Comparison of ENCODE assay signal across 8 mouse cellular contexts in the genomic region with DNA sequence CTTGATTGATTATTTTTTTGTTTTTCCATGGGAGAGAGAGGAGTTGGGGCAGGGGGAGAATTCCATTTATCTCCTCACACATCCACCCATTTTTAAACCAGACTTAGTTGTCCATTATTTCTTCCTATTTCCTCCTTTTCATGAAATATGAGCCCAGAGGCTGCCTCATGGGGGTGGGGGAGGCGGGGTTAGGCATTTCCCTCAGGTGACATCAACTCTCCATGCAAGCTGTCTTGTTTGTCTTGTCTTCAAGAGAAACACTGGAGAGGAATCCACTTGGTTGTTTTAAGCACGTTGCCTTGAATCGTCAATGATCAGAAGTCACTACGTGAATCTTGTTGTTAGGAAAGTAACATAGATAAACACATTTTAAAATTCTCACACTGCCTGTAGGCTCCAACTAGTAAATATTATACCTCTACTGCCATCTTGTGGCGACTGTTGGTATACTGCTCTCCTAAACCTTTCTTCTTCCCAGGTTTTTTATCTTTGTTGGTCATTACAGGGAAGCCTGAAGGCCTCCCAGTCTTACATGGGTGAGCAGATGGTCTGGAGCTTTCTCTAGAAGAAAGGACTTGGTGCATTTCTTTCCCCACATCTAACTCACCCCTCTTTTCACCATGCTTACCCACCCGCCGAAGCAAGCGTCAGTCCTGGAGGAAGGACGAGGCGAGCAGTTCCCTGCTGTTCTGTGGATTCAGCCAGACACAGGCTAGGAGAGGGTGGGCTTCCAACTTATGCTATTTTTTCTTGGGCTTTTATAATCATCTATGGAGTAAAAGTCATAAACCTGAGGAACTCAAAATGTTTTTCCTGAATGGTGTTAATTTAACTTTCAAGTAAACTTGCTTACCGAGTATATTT. TPM values are rescaled to one million over a fixed set of nuclear protein-coding genes. Genes with fewer than 3 reads are reported as not detected.
DNase-seq lines count a peak whose midpoint lies in the region; ATAC-seq lines count a peak whose summit lies in the region.

No protein-coding gene starts in this region.

- no peaks in the 10 kb centered on the region for H3K27me3 ChIP-seq in intestine, embryonic 15.5 days (replicated peaks)
- H3K27me3 ChIP-seq in midbrain, embryonic 12.5 days, result peaks cover 8% of the 10 kb centered on the region

- 48% methylated on average over 11 of the region's 11 CpGs for WGBS in intestine, embryonic 15.5 days
- 39% methylated on average over 11 of the region's 11 CpGs for WGBS in midbrain, embryonic 12.5 days

- no peak overlapping the region for H3K27ac ChIP-seq in intestine, embryonic 15.5 days
- no peak overlapping the region for H3K27ac ChIP-seq in midbrain, embryonic 12.5 days (replicated peaks)

- no peaks in the 10 kb centered on the region for H3K36me3 ChIP-seq in intestine, embryonic 15.5 days
- H3K36me3 ChIP-seq in midbrain, embryonic 12.5 days, result no peaks in the 10 kb centered on the region

- H3K9me3 ChIP-seq in intestine, embryonic 15.5 days, result no peaks in the 10 kb centered on the region
- H3K9me3 ChIP-seq in midbrain, embryonic 12.5 days, result no peaks in the 10 kb centered on the region

- DNase-seq in thymus, postnatal 14 days, result peak; percentile 27
- no peak for DNase-seq in thymus, postnatal 36 days
- DNase-seq in cerebellum, postnatal 25 days, result peak; percentile 27 to 74
- peak; percentile 38 for DNase-seq in gastrocnemius, postnatal 14 days
- peak; percentile 9 to 51 for DNase-seq in left cerebral cortex, postnatal 36 days (ENCODE audit: low spot score in 2 of 2)
- DNase-seq in testis, postnatal 10 days (ENCODE audit: low spot score), result peak; percentile 71

- no peak overlapping the region for H3K9ac ChIP-seq in intestine, embryonic 15.5 days
- H3K9ac ChIP-seq in midbrain, embryonic 12.5 days (replicated peaks), result no peak overlapping the region

- peak overlapping the region; percentile 22; the same call in 1 of the 2 replicates for H3K4me2 ChIP-seq in intestine, embryonic 15.5 days (replicated peaks)
- no peak overlapping the region for H3K4me2 ChIP-seq in midbrain, embryonic 12.5 days (replicated peaks)

- intact Hi-C loops in gastrocnemius, postnatal 14 days (cut with DNase I; ENCODE audit: low total_unique reads), result no loop called here
- intact Hi-C loops in left cerebral cortex, postnatal 36 days (cut with DNase I), result loop anchor here (10.0 kb wide), 2 partner anchors 1091 to 1511 kb away; no protein-coding TSS in a partner anchor

- peak; percentile 75 for ATAC-seq in intestine, embryonic 15.5 days
- ATAC-seq in midbrain, embryonic 12.5 days (ENCODE audit: low FRiP score, low read depth), result peak; percentile 52; the same call in 1 of the 2 replicates

- no peak overlapping the region for H3K4me3 ChIP-seq in intestine, embryonic 15.5 days (replicated peaks)
- no peak overlapping the region for H3K4me3 ChIP-seq in midbrain, embryonic 12.5 days

- peaks cover 2% of the 10 kb centered on the region; the same call in 1 of the 2 replicates for H3K4me1 ChIP-seq in intestine, embryonic 15.5 days (replicated peaks)
- H3K4me1 ChIP-seq in midbrain, embryonic 12.5 days, result peaks cover 2% of the 10 kb centered on the region; the same call in 1 of the 2 replicates

RNA-seq across cellular contexts. Expression of gene Prkg1, which starts 8.7 kb away (rescaled TPM):
- total RNA-seq in gastrocnemius, postnatal 14 days (2021), result 10 to 100 TPM; 24.4 to 24.8 TPM
- polyA plus RNA-seq in intestine, embryonic 15.5 days (2015; fragmentation: Nextera tagmentation; extraction: Ambion mirVana), result 8.3 and 9.1 TPM in 2 replicates
- 10 to 100 TPM; 13.8 to 20.2 TPM for total RNA-seq in left cerebral cortex, postnatal 36 days (2021)
- 6.4 and 8.7 TPM in 2 replicates for polyA plus RNA-seq in midbrain, embryonic 12.5 days (2016; fragmentation: Nextera tagmentation; extraction: Ambion mirVana)

Comparison
In these comparisons a context has a peak if more than half of its experiments do, and no peak if none do; other contexts are left out.
1. DNase-seq: peak in thymus, postnatal 14 days (single experiment), cerebellum, postnatal 25 days (2 of 2), gastrocnemius, postnatal 14 days (single experiment), left cerebral cortex, postnatal 36 days (2 of 2) and testis, postnatal 10 days (single experiment); none in thymus, postnatal 36 days (0 of 2).